Mouse (Mus musculus) brain, embryonic 14.5 days (tissue): ENCODE measurements around the gene 2310022A10Rik.

Experiments used
- CTCF ChIP-seq: fragments of 200-500 bp; IDR thresholded peaks from 2 replicates; pipeline ENCODE4 v1.5.1; 2012; ENCODE audit warnings: inconsistent platforms, mild to moderate bottlenecking, moderate library complexity, borderline replicate concordance; ENCODE audit not compliant: insufficient read depth, insufficient read length; ENCODE audit errors: extremely low read depth
- POLR2A ChIP-seq: fragments of 200-500 bp; IDR thresholded peaks from 2 replicates; pipeline ENCODE4 v1.6.1; 2012; ENCODE audit warnings: mild to moderate bottlenecking, inconsistent platforms, borderline replicate concordance; ENCODE audit not compliant: poor library complexity, insufficient read depth, insufficient read length, severe bottlenecking; ENCODE audit errors: extremely low read depth

DNA sequence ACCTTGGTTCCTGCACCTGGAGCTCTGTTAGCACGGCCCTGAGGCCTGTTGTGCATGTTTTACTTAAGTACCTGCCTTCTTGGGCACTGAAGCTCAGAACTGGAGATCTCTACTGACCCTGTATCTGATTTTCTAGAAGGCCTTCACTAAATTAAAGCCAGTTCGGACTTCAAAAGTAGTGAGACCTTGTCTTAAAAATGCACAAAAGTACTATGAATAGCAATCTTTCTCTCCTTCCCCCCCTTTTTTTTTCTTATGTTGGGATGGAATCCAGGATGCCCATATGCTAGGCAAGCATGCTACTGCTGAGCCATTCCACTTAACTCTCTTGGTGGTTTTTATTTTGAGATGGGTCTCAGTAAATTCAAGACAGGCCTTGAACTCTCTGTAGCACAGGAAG is 49.1 kb downstream of the 2310022A10Rik start:
- TF ChIP-seq CTCF = no peak
- TF ChIP-seq POLR2A = no peak
